Mouse (Mus musculus): ENCODE data around the gene Olfr967.

- no peak for TF ChIP-seq POLR2A (IDR thresholded peaks at IDR 0.05; ENCODE audit: extremely low read depth, insufficient read depth, low read length)
- no peak for TF ChIP-seq CTCF (IDR thresholded peaks at IDR 0.05; ENCODE audit: low read depth, low read length)
Observed at GRCm38 (mm10) chr9:39711053-39711452, 35.0 kb upstream of the Olfr967 start, which contains the start of gene Olfr965.

Measured in liver, adult 2 months (tissue).